Mouse (Mus musculus) frontal cortex, postnatal 25 days (tissue): ENCODE results near the gene Tex12.

Source experiments
- DNase-seq, 2 experiments: peaks; one replicate each; pipeline ENCODE4 v3.0.0; 2022; ENCODE audit warnings: low spot score in 2 of 2

The Tex12 gene

GRCm38 (mm10) chr9:50515462-50515861, 45.7 kb downstream of the Tex12 start:
- DNase-seq: no peak

GRCm38 (mm10) chr9:50507570-50507969, 53.6 kb downstream of the Tex12 start:
- no peak for DNase-seq
